Mouse (Mus musculus) kidney, postnatal 0 days (tissue): Measurements from ENCODE around the gene Timm29. TPM values are rescaled to one million over a fixed set of nuclear protein-coding genes. Genes with fewer than 3 reads are reported as not detected.
A peak's percentile ranks its signal among the peaks of the same experiment; 100 is the strongest.

Experiments used
- ATAC-seq: fragments of 200-750 bp; cut with Nextera tagmentation; replicated peaks from 2 replicates; pipeline ENCODE4 v1.8.0; 2017; ENCODE audit warnings: low read depth, moderate number of reproducible peaks, moderate TSS enrichment, moderate library complexity; ENCODE audit not compliant: low FRiP score
- DNase-seq: peaks from one replicate; pipeline ENCODE4 v3.0.0-alpha.2; 2016; ENCODE audit warnings: low spot score
- H3K27ac ChIP-seq: fragments of 300-500 bp; sonication (generic); 2 replicates; pipeline ENCODE4 v1.5.1; 2014; ENCODE audit warnings: mild to moderate bottlenecking
- H3K27me3 ChIP-seq: fragments of 300-500 bp; sonication (generic); 2 replicates; pipeline ENCODE4 v1.6.1; 2014; ENCODE audit warnings: low read length, mixed read lengths; ENCODE audit not compliant: insufficient read depth
- H3K36me3 ChIP-seq: fragments of 300-500 bp; sonication (generic); 2 replicates; pipeline ENCODE4 v1.6.1; 2014; ENCODE audit warnings: low read length, mixed read lengths; ENCODE audit not compliant: insufficient read depth
- H3K4me1 ChIP-seq: fragments of 300-500 bp; sonication (generic); replicated peaks from 2 replicates; pipeline ENCODE4 v1.6.1; 2014; ENCODE audit warnings: antibody characterized with exemption, low read length, mixed read lengths; ENCODE audit not compliant: insufficient read depth
- H3K4me2 ChIP-seq: fragments of 300-500 bp; sonication (generic); 2 replicates; pipeline ENCODE4 v1.6.1; 2014; ENCODE audit warnings: mild to moderate bottlenecking, low read length, moderate library complexity, mixed read lengths
- H3K4me3 ChIP-seq: fragments of 300-500 bp; sonication (generic); replicated peaks from 2 replicates; pipeline ENCODE4 v1.5.1; 2014; ENCODE audit warnings: low read depth, low read length
- H3K9ac ChIP-seq: fragments of 300-500 bp; sonication (generic); 2 replicates; pipeline ENCODE4 v1.6.1; 2014; ENCODE audit warnings: low read depth, low read length
- H3K9me3 ChIP-seq: fragments of 300-500 bp; sonication (generic); replicated peaks from 2 replicates; pipeline ENCODE4 v1.6.1; 2016; ENCODE audit warnings: low read length, inconsistent platforms, mixed read lengths
- CTCF ChIP-seq: IDR thresholded peaks from 2 replicates; pipeline ENCODE4 v1.5.1; 2016; ENCODE audit warnings: antibody characterized with exemption, low read depth, mild to moderate bottlenecking, moderate library complexity
- WGBS: fragments of 180-500 bp; shearing (Covaris S2); extraction: QIAGEN DNeasy Blood & Tissue Kit; methylation state at CpG from one replicate; pipeline ENCODE4 v1.1.7; 2014; 5-methylcytosine and 5-hydroxymethylcytosine counted together
- polyA plus RNA-seq: library from polyadenylated mRNA; unstranded; fragments of >200 nt; fragmentation: Nextera tagmentation; extraction: Ambion mirVana; gene quantifications from 2 replicates; pipeline ENCODE4 v1.2.1, GENCODE M21; 2015

Gene Timm29
- polyA plus RNA-seq, 1 experiment from 2014 or later: 29.2 TPM

GRCm38 (mm10) chr9:21559151-21559550 is 33.4 kb upstream of the Timm29 start:
- Histone ChIP-seq H3K27me3 (no peaks in the 10 kb centered on the region), H3K9ac (no peak overlapping the region), H3K27ac (no peak overlapping the region), H3K9me3 (no peaks in the 10 kb centered on the region), H3K4me3 (no peak overlapping the region), H3K36me3 (no peaks in the 10 kb centered on the region), H3K4me1 (0 out of 2 replicates have a peak, but pooled peaks cover 5% of the 10 kb centered on the region), H3K4me2 (no peak overlapping the region)
- WGBS: 96% methylated on average over 3 of the region's 3 CpGs
- DNase-seq: no peak
- TF ChIP-seq CTCF: no peak
- no peak for ATAC-seq

GRCm38 (mm10) chr9:21564420-21564819 is 28.1 kb upstream of the Timm29 start:
- Histone ChIP-seq H3K9me3 (no peaks in the 10 kb centered on the region), H3K9ac (no peak overlapping the region), H3K27me3 (no peaks in the 10 kb centered on the region), H3K4me2 (no peak overlapping the region), H3K4me1 (no peaks in the 10 kb centered on the region), H3K36me3 (0 out of 2 replicates have a peak, but pooled peaks cover 3% of the 10 kb centered on the region), H3K4me3 (no peak overlapping the region), H3K27ac (no peak overlapping the region)
- 72% methylated on average over 1 of the region's 1 CpGs for WGBS
- ATAC-seq (no peak), DNase-seq (no peak)
- TF ChIP-seq CTCF: no peak

GRCm38 (mm10) chr9:21565004-21565586 is 27.4 kb upstream of the Timm29 start:
- Histone ChIP-seq H3K9ac (no peak overlapping the region), H3K4me3 (no peak overlapping the region), H3K27ac (no peak overlapping the region), H3K4me2 (no peak overlapping the region), H3K9me3 (no peaks in the 10 kb centered on the region), H3K27me3 (no peaks in the 10 kb centered on the region), H3K36me3 (peaks cover 9% of the 10 kb centered on the region; the same call in 1 of the 2 replicates), H3K4me1 (no peaks in the 10 kb centered on the region)
- ATAC-seq: no peak
- no peak for DNase-seq
- 71% methylated on average over 4 of the region's 4 CpGs for WGBS
- TF ChIP-seq CTCF: no peak

GRCm38 (mm10) chr9:21566538-21566937 is 26.0 kb upstream of the Timm29 start:
- Histone ChIP-seq H3K27ac (no peak overlapping the region), H3K9ac (no peak overlapping the region), H3K4me3 (no peak overlapping the region), H3K9me3 (no peaks in the 10 kb centered on the region), H3K27me3 (no peaks in the 10 kb centered on the region), H3K36me3 (peaks cover 21% of the 10 kb centered on the region; the same call in 1 of the 2 replicates), H3K4me2 (no peak overlapping the region), H3K4me1 (no peaks in the 10 kb centered on the region)
- ATAC-seq (no peak), DNase-seq (no peak)
- TF ChIP-seq CTCF: no peak
- 87% methylated on average over 1 of the region's 1 CpGs for WGBS

GRCm38 (mm10) chr9:21567051-21567450 is 25.5 kb upstream of the Timm29 start:
- Histone ChIP-seq H3K4me1 (no peaks in the 10 kb centered on the region), H3K27me3 (no peaks in the 10 kb centered on the region), H3K9me3 (no peaks in the 10 kb centered on the region), H3K36me3 (peaks cover 26% of the 10 kb centered on the region; the same call in 1 of the 2 replicates), H3K4me3 (no peak overlapping the region), H3K4me2 (no peak overlapping the region), H3K27ac (no peak overlapping the region), H3K9ac (0 out of 2 replicates have a peak overlapping the region, but pooled peaks have one; percentile 18)
- no peak for TF ChIP-seq CTCF
- WGBS: 80% methylated on average over 2 of the region's 2 CpGs
- no peak for ATAC-seq
- no peak for DNase-seq

- ATAC-seq: no peak; the same call in 1 of the 2 replicates
- 50% methylated on average over 8 of the region's 8 CpGs for WGBS
- Histone ChIP-seq H3K36me3 (peaks cover 38% of the 10 kb centered on the region), H3K9me3 (no peaks in the 10 kb centered on the region), H3K27ac (no peak overlapping the region), H3K4me2 (no peak overlapping the region), H3K4me3 (no peak overlapping the region), H3K4me1 (no peaks in the 10 kb centered on the region), H3K9ac (no peak overlapping the region), H3K27me3 (no peaks in the 10 kb centered on the region)
- TF ChIP-seq CTCF: no peak
- no peak for DNase-seq
These were observed 23.8 kb upstream of the Timm29 start for GRCm38 (mm10) chr9:21568657-21569255.
